Mouse (Mus musculus) left cerebral cortex, postnatal 10 days (tissue): Measurements from ENCODE around the gene Ccnk. TPM values are rescaled to one million over a fixed set of nuclear protein-coding genes. Genes with fewer than 3 reads are reported as not detected.

Source experiments
- DNase-seq, 2 experiments: peaks; one replicate each; pipeline ENCODE4 v3.0.0; 2021 to 2022; ENCODE audit warnings: low spot score in 2 of 2, mixed read lengths in 1 of 2; ENCODE audit errors: extremely low spot score in 1 of 2
- intact Hi-C: fragments of 180-260 bp; cut with DNase I; formaldehyde crosslinking; loops from one replicate; pipeline ENCODE4 v1.15.1; 2025
- total RNA-seq, 2 experiments: library from RNA; stranded (reverse); gene quantifications; 2 replicates each; pipeline ENCODE4 v1.2.3; 2021

The Ccnk gene
- total RNA-seq, 2 experiments from 2014 or later, result 29.1 to 31.1 TPM

GRCm38 (mm10) chr12:108178331-108179245 is 791 bp upstream of the Ccnk start:
- intact Hi-C loops, result no loop called here
- DNase-seq, result peak; percentile 43 to 80

GRCm38 (mm10) chr12:108179246-108179320 is 296 bp upstream of the Ccnk start, which contains the start of gene Setd3:
Gene Setd3 (minus strand): TSS chr12:108179314.
- no peak for DNase-seq
- intact Hi-C loops, result no loop called here

GRCm38 (mm10) chr12:108181716-108182115 is 2.3 kb downstream of the Ccnk start:
- intact Hi-C loops, result no loop called here
- DNase-seq, result no peak

GRCm38 (mm10) chr12:108187541-108188091 is 8.2 kb downstream of the Ccnk start:
- no peak for DNase-seq
- intact Hi-C loops, result no loop called here

GRCm38 (mm10) chr12:108193878-108194277 is 14.5 kb downstream of the Ccnk start:
- DNase-seq, result no peak
- intact Hi-C loops, result no loop called here

GRCm38 (mm10) chr12:108195761-108196160 is 16.4 kb downstream of the Ccnk start:
- intact Hi-C loops, result no loop called here
- DNase-seq, result no peak

GRCm38 (mm10) chr12:108198447-108198846 is 19.1 kb downstream of the Ccnk start:
- intact Hi-C loops, result no loop called here
- DNase-seq, result no peak

- DNase-seq, result no peak
- intact Hi-C loops, result loop anchor here (10.0 kb wide), 1 partner anchor 295 kb away; no protein-coding TSS in a partner anchor
Measured at GRCm38 (mm10) chr12:108200094-108200493, 20.7 kb downstream of the Ccnk start.

- intact Hi-C loops, result loop anchor here (10.0 kb wide), 1 partner anchor 291 kb away; no protein-coding TSS in a partner anchor
Measured at GRCm38 (mm10) chr12:108203895-108204294, 24.5 kb downstream of the Ccnk start.

GRCm38 (mm10) chr12:108204978-108205377 is 25.6 kb downstream of the Ccnk start:
- intact Hi-C loops, result loop anchor here (5.0 to 10.0 kb wide), 3 partner anchors 67 to 290 kb away; no protein-coding TSS in a partner anchor
- DNase-seq, result no peak

More at GRCm38 (mm10) chr12:108203895-108204294, 24.5 kb downstream of the Ccnk start:
- DNase-seq, result no peak

- DNase-seq, result peak; percentile 61 to 82
- intact Hi-C loops, result loop anchor here (5.0 to 10.0 kb wide), 3 partner anchors 66 to 288 kb away; no protein-coding TSS in a partner anchor
Measured at GRCm38 (mm10) chr12:108206641-108207040, 27.3 kb downstream of the Ccnk start.

GRCm38 (mm10) chr12:108208216-108208615 is 28.8 kb downstream of the Ccnk start:
- intact Hi-C loops, result loop anchor here (5.0 to 10.0 kb wide), 3 partner anchors 64 to 287 kb away; no protein-coding TSS in a partner anchor
- peak in 1 of 2 experiments; percentile 45 for DNase-seq

- peak; percentile 48 to 82 for DNase-seq
- intact Hi-C loops, result loop anchor here (5.0 to 10.0 kb wide), 3 partner anchors 63 to 286 kb away; no protein-coding TSS in a partner anchor
Measured at GRCm38 (mm10) chr12:108208726-108209438, 29.5 kb downstream of the Ccnk start.

GRCm38 (mm10) chr12:108210623-108211022 is 31.2 kb downstream of the Ccnk start:
- no peak for DNase-seq
- intact Hi-C loops, result no loop called here

GRCm38 (mm10) chr12:108212071-108212470 is 32.7 kb downstream of the Ccnk start:
- intact Hi-C loops, result no loop called here
- peak in 1 of 2 experiments; percentile 64 for DNase-seq

- intact Hi-C loops, result no loop called here
- no peak for DNase-seq
Measured at GRCm38 (mm10) chr12:108212476-108212875, 33.1 kb downstream of the Ccnk start.

- no peak for DNase-seq
- intact Hi-C loops, result no loop called here
Measured at GRCm38 (mm10) chr12:108213090-108214041, 34.0 kb downstream of the Ccnk start.

GRCm38 (mm10) chr12:108215090-108215489 is 35.7 kb downstream of the Ccnk start:
- intact Hi-C loops, result loop anchor here (5.0 kb wide), 1 partner anchor 62 kb away; the partner anchor contains the start of gene Ccdc85c
- DNase-seq, result no peak
